Mouse (Mus musculus) limb, embryonic 14.5 days (tissue): ENCODE results near the gene Ror1. TPM values are rescaled to one million over a fixed set of nuclear protein-coding genes. Genes with fewer than 3 reads are reported as not detected.

Experiments
- ATAC-seq: fragments of 200-750 bp; cut with Nextera tagmentation; 2 replicates; pipeline ENCODE4 v1.8.0; 2017; ENCODE audit warnings: low read depth, moderate number of reproducible peaks, moderate TSS enrichment; ENCODE audit not compliant: low FRiP score
- DNase-seq: peaks from one replicate; pipeline ENCODE4 v3.0.0-alpha.2; 2015; ENCODE audit warnings: low spot score
- H3K27ac ChIP-seq: fragments of 300-500 bp; sonication (generic); replicated peaks from 2 replicates; pipeline ENCODE4 v1.5.1; 2014; ENCODE audit warnings: low read depth, mild to moderate bottlenecking, low read length, moderate library complexity, mixed read lengths
- H3K27me3 ChIP-seq: fragments of 300-500 bp; sonication (generic); 2 replicates; pipeline ENCODE4 v1.6.1; 2014; ENCODE audit warnings: low read length, mixed read lengths; ENCODE audit not compliant: control insufficient read depth, insufficient read depth
- H3K36me3 ChIP-seq: fragments of 300-500 bp; sonication (generic); 2 replicates; pipeline ENCODE4 v1.6.1; 2014; ENCODE audit warnings: mild to moderate bottlenecking, low read length, moderate library complexity, mixed read lengths; ENCODE audit not compliant: control insufficient read depth, insufficient read depth
- H3K4me1 ChIP-seq: fragments of 300-500 bp; sonication (generic); 2 replicates; pipeline ENCODE4 v1.6.1; 2014; ENCODE audit warnings: antibody characterized with exemption, low read length, mixed read lengths; ENCODE audit not compliant: control insufficient read depth, insufficient read depth
- H3K4me2 ChIP-seq: fragments of 300-500 bp; sonication (generic); replicated peaks from 2 replicates; pipeline ENCODE4 v1.6.1; 2014; ENCODE audit warnings: low read depth, mild to moderate bottlenecking, low read length, moderate library complexity; ENCODE audit not compliant: severe bottlenecking
- H3K4me3 ChIP-seq: fragments of 300-500 bp; sonication (generic); replicated peaks from 2 replicates; pipeline ENCODE4 v1.5.1; 2014; ENCODE audit warnings: low read length
- H3K9ac ChIP-seq: fragments of 300-500 bp; sonication (generic); 2 replicates; pipeline ENCODE4 v1.6.1; 2014; ENCODE audit warnings: mild to moderate bottlenecking, low read depth, low read length, moderate library complexity; ENCODE audit not compliant: severe bottlenecking
- H3K9me3 ChIP-seq: fragments of 300-500 bp; sonication (generic); 2 replicates; pipeline ENCODE4 v1.6.1; 2016; ENCODE audit warnings: low read length; ENCODE audit not compliant: control insufficient read depth
- POLR2A ChIP-seq: fragments of 200-500 bp; IDR thresholded peaks from 2 replicates; pipeline ENCODE4 v1.8.0; 2012; ENCODE audit warnings: inconsistent platforms, mild to moderate bottlenecking, moderate library complexity, borderline replicate concordance; ENCODE audit not compliant: insufficient read depth, insufficient read length; ENCODE audit errors: extremely low read depth
- WGBS: fragments of 180-500 bp; shearing (Covaris S2); extraction: QIAGEN DNeasy Blood & Tissue Kit; methylation state at CpG from one replicate; pipeline ENCODE4 v1.1.7; 2014; 5-methylcytosine and 5-hydroxymethylcytosine counted together
- polyA plus RNA-seq, 2 experiments: library from polyadenylated mRNA; depleted of rRNA in 1 of 2; stranded (reverse) in 1 of 2; unstranded in 1 of 2; fragments of >200 nt; fragmentation: Nextera tagmentation in 1 of 2; extraction: Ambion mirVana in 1 of 2; gene quantifications; 2 replicates each; pipeline versions ENCODE4 v1.2.1 to v1.2.3; 2012 to 2014

Ror1 gene
- polyA plus RNA-seq, 2 experiments: 8.6 to 12.0 TPM

GRCm38 (mm10) chr4:100273807-100274480 lies 178.4 kb downstream of the Ror1 start:
- Histone ChIP-seq H3K4me1 (no peaks in the 10 kb centered on the region), H3K4me2 (no peak overlapping the region), H3K36me3 (no peaks in the 10 kb centered on the region), H3K9ac (no peak overlapping the region), H3K27me3 (no peaks in the 10 kb centered on the region), H3K9me3 (no peaks in the 10 kb centered on the region), H3K27ac (no peak overlapping the region), H3K4me3 (no peak overlapping the region)
- ATAC-seq (no peak), DNase-seq (no peak)
- TF ChIP-seq POLR2A: no peak
- WGBS: 92% methylated on average over 4 of the region's 4 CpGs

- Histone ChIP-seq H3K36me3 (no peaks in the 10 kb centered on the region), H3K9ac (no peak overlapping the region), H3K9me3 (no peaks in the 10 kb centered on the region), H3K4me3 (no peak overlapping the region), H3K4me1 (no peaks in the 10 kb centered on the region), H3K4me2 (no peak overlapping the region), H3K27ac (no peak overlapping the region), H3K27me3 (no peaks in the 10 kb centered on the region)
- DNase-seq: no peak
- no peak for ATAC-seq
- no peak for TF ChIP-seq POLR2A
- WGBS: 72% methylated on average over 7 of the region's 7 CpGs
Measured at GRCm38 (mm10) chr4:100276482-100276881, 180.9 kb downstream of the Ror1 start.

- ATAC-seq (no peak), DNase-seq (no peak)
- no peak for TF ChIP-seq POLR2A
- Histone ChIP-seq H3K36me3 (0 out of 2 replicates have a peak, but pooled peaks cover 2% of the 10 kb centered on the region), H3K4me1 (no peaks in the 10 kb centered on the region), H3K4me3 (no peak overlapping the region), H3K4me2 (no peak overlapping the region), H3K9ac (no peak overlapping the region), H3K27me3 (no peaks in the 10 kb centered on the region), H3K27ac (no peak overlapping the region), H3K9me3 (no peaks in the 10 kb centered on the region)
- 83% methylated on average over 1 of the region's 1 CpGs for WGBS
Measured at GRCm38 (mm10) chr4:100276970-100277369, 181.4 kb downstream of the Ror1 start.

- Histone ChIP-seq H3K4me1 (no peaks in the 10 kb centered on the region), H3K9ac (no peak overlapping the region), H3K27ac (no peak overlapping the region), H3K4me2 (no peak overlapping the region), H3K4me3 (no peak overlapping the region), H3K36me3 (0 out of 2 replicates have a peak, but pooled peaks cover 2% of the 10 kb centered on the region), H3K27me3 (no peaks in the 10 kb centered on the region), H3K9me3 (no peaks in the 10 kb centered on the region)
- WGBS: 71% methylated on average over 8 of the region's 8 CpGs
- TF ChIP-seq POLR2A: no peak
- ATAC-seq (no peak), DNase-seq (no peak)
Measured at GRCm38 (mm10) chr4:100283171-100283880, 187.7 kb downstream of the Ror1 start.

- WGBS: 62% methylated on average over 6 of the region's 6 CpGs
- Histone ChIP-seq H3K4me3 (no peak overlapping the region), H3K4me1 (no peaks in the 10 kb centered on the region), H3K4me2 (no peak overlapping the region), H3K9me3 (no peaks in the 10 kb centered on the region), H3K36me3 (0 out of 2 replicates have a peak, but pooled peaks cover 2% of the 10 kb centered on the region), H3K27me3 (no peaks in the 10 kb centered on the region), H3K9ac (no peak overlapping the region), H3K27ac (no peak overlapping the region)
- ATAC-seq (no peak), DNase-seq (no peak)
- TF ChIP-seq POLR2A: no peak
Measured at GRCm38 (mm10) chr4:100284528-100284927, 188.9 kb downstream of the Ror1 start.
